Mouse (Mus musculus) heart, embryonic 11.5 days (tissue): ENCODE results near the gene Ice2. TPM values are rescaled to one million over a fixed set of nuclear protein-coding genes. Genes with fewer than 3 reads are reported as not detected.

ENCODE experiments used
- ATAC-seq: fragments of 200-750 bp; cut with Nextera tagmentation; replicated peaks from 2 replicates; pipeline ENCODE4 v1.8.0; 2017; ENCODE audit warnings: moderate library complexity; ENCODE audit not compliant: insufficient number of reproducible peaks, low FRiP score, low TSS enrichment
- H3K27ac ChIP-seq: fragments of 300-500 bp; sonication (generic); 2 replicates; pipeline ENCODE4 v1.5.1; 2014; ENCODE audit warnings: mild to moderate bottlenecking, low read depth, low read length
- H3K27me3 ChIP-seq: fragments of 300-500 bp; sonication (generic); 2 replicates; pipeline ENCODE4 v1.6.1; 2014; ENCODE audit warnings: mild to moderate bottlenecking, low read length, mixed read lengths; ENCODE audit not compliant: control insufficient read depth, insufficient read depth
- H3K36me3 ChIP-seq: fragments of 300-500 bp; sonication (generic); 2 replicates; pipeline ENCODE4 v1.6.1; 2014; ENCODE audit warnings: mild to moderate bottlenecking, low read length, moderate library complexity, mixed read lengths; ENCODE audit not compliant: control insufficient read depth, insufficient read depth
- H3K4me1 ChIP-seq: fragments of 300-500 bp; sonication (generic); 2 replicates; pipeline ENCODE4 v1.6.1; 2014; ENCODE audit warnings: low read length; ENCODE audit not compliant: control insufficient read depth, insufficient read depth
- H3K4me2 ChIP-seq: fragments of 300-500 bp; sonication (generic); 2 replicates; pipeline ENCODE4 v1.6.1; 2014; ENCODE audit warnings: mild to moderate bottlenecking, moderate library complexity
- H3K4me3 ChIP-seq: fragments of 300-500 bp; sonication (generic); 2 replicates; pipeline ENCODE4 v1.5.1; 2014; ENCODE audit warnings: low read depth, low read length
- H3K9ac ChIP-seq: fragments of 300-500 bp; sonication (generic); 2 replicates; pipeline ENCODE4 v1.6.1; 2014; ENCODE audit warnings: mild to moderate bottlenecking, low read depth, low read length, moderate library complexity
- H3K9me3 ChIP-seq: fragments of 300-500 bp; sonication (generic); replicated peaks from 2 replicates; pipeline ENCODE4 v1.6.1; 2016; ENCODE audit warnings: low read length; ENCODE audit not compliant: control insufficient read depth
- WGBS: fragments of 180-500 bp; shearing (Covaris S2); extraction: QIAGEN DNeasy Blood & Tissue Kit; methylation state at CpG from one replicate; pipeline ENCODE4 v1.1.7; 2014; ENCODE audit not compliant: insufficient replicate concordance; 5-methylcytosine and 5-hydroxymethylcytosine counted together
- polyA plus RNA-seq: library from polyadenylated mRNA; unstranded; fragments of >200 nt; fragmentation: Nextera tagmentation; extraction: Ambion mirVana; gene quantifications from 2 replicates; pipeline ENCODE4 v1.2.1, GENCODE M21; 2014

Gene Ice2
- polyA plus RNA-seq = 14.5 and 15.6 TPM in 2 replicates

DNA sequence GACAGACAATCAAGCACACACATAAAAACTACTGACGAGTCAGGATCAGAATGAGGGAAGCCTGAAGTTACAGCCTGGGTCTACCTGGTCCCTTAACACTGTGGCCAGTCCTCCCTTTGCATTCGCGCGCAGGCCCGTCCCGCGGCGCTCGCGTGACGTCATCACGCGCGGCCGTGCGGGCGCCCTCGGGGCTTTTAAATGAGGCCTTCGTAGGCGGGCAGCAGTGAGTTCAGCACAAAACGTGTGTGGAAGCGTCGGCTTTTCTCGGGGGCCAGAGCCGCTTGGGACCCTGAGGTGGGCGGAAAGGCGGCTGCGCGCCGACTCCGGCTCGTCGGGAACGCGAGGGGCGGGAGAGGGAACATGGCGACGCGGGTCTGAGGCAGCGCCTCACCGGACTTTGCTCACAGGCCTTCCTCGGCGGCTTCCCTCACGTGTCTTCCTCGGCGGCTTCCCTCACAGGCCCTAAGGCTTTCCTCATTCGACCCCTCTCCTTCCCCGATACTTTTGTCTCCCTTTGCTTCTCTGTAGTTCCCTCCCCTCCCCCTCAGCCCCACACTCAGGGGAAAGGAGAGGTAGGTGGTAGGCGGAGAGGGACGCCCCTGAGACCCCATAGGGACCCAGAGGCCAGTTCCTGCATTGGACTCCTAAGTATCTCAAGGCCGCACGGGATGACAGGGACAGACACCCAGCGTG, at the start of gene Ice2:
Ice2 (plus strand) TSS at position 147 of the 693 bp plus-strand sequence.
- under 1% methylated on average over 52 of the region's 53 CpGs for WGBS

DNA sequence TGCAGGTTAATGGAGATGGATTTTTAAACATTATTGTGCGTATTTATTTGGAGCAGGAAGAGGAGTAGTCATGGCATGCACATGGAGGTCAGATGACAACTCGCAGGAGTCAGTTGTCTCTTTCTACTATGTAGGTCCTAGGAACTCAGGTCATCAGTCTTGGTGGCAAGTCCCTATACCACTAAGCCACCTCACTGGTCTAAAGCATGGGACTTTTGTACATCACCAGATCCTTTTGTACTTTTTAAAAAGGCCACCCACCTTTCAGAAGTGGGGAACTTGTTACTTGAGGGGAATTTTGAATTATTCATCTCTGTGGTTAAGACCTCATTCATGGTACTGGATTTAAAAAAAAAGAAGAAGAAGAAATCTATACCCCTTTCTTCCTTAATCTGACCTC, 48.2 kb upstream of the Ice2 start:
- WGBS = 80% methylated on average over 2 of the region's 2 CpGs
- Histone ChIP-seq H3K36me3 (no peaks in the 10 kb centered on the region), H3K4me3 (no peak overlapping the region), H3K27me3 (no peaks in the 10 kb centered on the region), H3K27ac (no peak overlapping the region), H3K9me3 (no peaks in the 10 kb centered on the region), H3K4me1 (peaks cover 7% of the 10 kb centered on the region; the same call in 1 of the 2 replicates), H3K9ac (no peak overlapping the region), H3K4me2 (no peak overlapping the region)
- no peak for ATAC-seq

More for the DNA sequence above, at the start of gene Ice2:
- peak; percentile 83 for ATAC-seq
- H3K4me2 ChIP-seq = peak within 1 kb of the TSS; percentile 88
- H3K4me3 ChIP-seq = peak within 1 kb of the TSS; percentile 82
- no peaks in the 10 kb centered on the region for H3K9me3 ChIP-seq
- no peaks in the 10 kb centered on the region for H3K27me3 ChIP-seq
- no peaks in the 10 kb centered on the region for H3K36me3 ChIP-seq
- H3K4me1 ChIP-seq = no peaks in the 10 kb centered on the region; the same call in 1 of the 2 replicates
- H3K27ac ChIP-seq = peak within 1 kb of the TSS; percentile 96
- H3K9ac ChIP-seq = peak within 1 kb of the TSS; percentile 98

DNA sequence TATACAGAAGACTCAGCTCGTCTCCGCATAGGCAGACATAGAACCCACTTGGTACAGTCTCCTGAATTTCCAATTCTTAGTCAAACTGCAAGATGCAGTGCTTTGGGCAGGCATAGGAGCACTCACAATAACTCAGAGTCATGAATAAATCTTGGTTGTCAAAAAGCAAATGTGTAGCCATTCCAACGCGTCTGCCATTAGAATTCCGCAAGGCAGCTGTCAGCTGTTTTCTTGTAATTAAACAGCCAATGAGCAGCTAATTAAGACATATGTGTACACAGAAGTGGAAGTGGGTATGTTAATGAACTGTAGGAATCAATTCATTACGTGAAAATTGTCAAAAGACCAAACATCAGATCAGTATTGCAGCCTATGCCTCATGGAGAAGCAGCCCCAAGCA, 43.5 kb upstream of the Ice2 start:
- Histone ChIP-seq H3K4me1 (no peaks in the 10 kb centered on the region), H3K9me3 (no peaks in the 10 kb centered on the region), H3K36me3 (no peaks in the 10 kb centered on the region), H3K4me3 (no peak overlapping the region), H3K4me2 (no peak overlapping the region), H3K27ac (no peak overlapping the region), H3K9ac (no peak overlapping the region), H3K27me3 (no peaks in the 10 kb centered on the region)
- no peak for ATAC-seq
- 86% methylated on average over 6 of the region's 6 CpGs for WGBS

DNA sequence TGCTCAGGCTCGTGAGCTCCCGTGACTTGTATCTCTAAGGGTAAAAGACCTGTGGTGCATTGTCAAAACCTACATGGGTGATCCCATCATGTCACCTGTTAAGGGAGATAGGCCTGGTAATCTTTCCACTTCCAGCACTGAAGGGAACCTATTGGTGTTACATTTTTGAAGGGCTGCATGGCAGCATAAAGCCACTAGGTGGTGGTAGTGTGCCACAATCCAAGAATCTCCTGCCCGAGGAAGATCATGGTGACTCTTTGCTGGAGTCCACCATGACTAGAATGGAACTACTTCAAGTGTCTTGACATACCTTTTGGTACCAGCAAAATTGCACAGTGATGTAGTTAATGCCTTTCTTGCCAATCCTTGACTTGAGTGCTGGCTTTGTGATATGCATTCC, 39.9 kb upstream of the Ice2 start:
- 32% methylated on average over 3 of the region's 3 CpGs for WGBS
- no peak for ATAC-seq

DNA sequence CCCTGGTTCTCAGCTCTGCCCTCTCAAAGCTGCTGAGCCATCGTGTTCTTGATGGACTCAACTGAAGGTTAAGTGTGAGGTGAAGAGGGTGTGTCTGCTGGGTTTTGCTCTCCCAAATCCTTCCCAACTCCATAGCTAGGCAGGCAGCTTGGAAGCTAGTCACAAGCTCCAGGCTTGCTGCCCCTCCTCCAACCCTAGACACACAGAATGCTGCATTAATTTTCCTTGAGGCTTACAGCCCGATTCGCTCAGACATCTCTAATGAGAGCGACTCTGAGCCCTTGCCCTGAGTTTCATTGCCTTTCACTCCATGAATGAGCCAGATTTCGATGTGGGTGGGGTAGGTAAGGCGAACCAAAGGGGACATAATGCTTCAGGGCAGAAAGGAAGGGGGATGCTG, 38.9 kb upstream of the Ice2 start:
- no peak overlapping the region for H3K4me3 ChIP-seq
- no peaks in the 10 kb centered on the region for H3K27me3 ChIP-seq
- WGBS = 78% methylated on average over 6 of the region's 6 CpGs
- no peak overlapping the region for H3K9ac ChIP-seq
- no peaks in the 10 kb centered on the region for H3K36me3 ChIP-seq
- H3K4me2 ChIP-seq = no peak overlapping the region
- no peak for ATAC-seq
- no peaks in the 10 kb centered on the region for H3K4me1 ChIP-seq
- H3K27ac ChIP-seq = no peak overlapping the region
- H3K9me3 ChIP-seq = no peaks in the 10 kb centered on the region

More for the DNA sequence above, 39.9 kb upstream of the Ice2 start:
- Histone ChIP-seq H3K27me3 (no peaks in the 10 kb centered on the region), H3K9me3 (no peaks in the 10 kb centered on the region), H3K36me3 (no peaks in the 10 kb centered on the region), H3K27ac (no peak overlapping the region), H3K9ac (no peak overlapping the region), H3K4me3 (no peak overlapping the region), H3K4me1 (no peaks in the 10 kb centered on the region), H3K4me2 (no peak overlapping the region)

DNA sequence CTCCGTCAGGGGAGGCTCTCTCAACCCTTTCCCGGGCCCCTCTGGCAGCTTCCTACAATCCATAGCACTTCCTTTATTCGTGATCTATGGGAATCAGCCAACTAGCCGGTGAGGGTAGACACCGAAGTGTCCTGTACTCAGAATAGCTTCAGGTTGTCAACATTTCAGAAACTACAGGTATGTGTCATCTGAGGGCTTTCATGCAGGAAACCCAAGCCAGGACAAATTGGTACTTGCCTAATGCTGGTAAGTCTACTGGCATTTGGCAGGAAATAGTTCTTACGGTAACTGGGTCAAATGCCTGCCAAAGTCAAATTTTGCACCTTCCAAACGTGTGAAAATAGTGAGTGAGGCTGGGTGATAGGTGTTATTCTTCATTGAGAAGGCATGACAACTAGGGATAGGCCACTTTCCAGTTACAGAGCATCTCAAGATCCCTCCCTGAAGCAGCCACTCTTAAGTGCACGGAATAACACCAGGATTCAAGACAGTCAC, 35.7 kb upstream of the Ice2 start:
- H3K9me3 ChIP-seq = no peaks in the 10 kb centered on the region
- H3K4me3 ChIP-seq = no peak overlapping the region
- no peak overlapping the region for H3K9ac ChIP-seq
- no peak overlapping the region for H3K27ac ChIP-seq
- no peaks in the 10 kb centered on the region for H3K4me1 ChIP-seq
- 82% methylated on average over 8 of the region's 8 CpGs for WGBS
- H3K4me2 ChIP-seq = no peak overlapping the region
- H3K36me3 ChIP-seq = no peaks in the 10 kb centered on the region
- ATAC-seq = no peak
- H3K27me3 ChIP-seq = no peaks in the 10 kb centered on the region

DNA sequence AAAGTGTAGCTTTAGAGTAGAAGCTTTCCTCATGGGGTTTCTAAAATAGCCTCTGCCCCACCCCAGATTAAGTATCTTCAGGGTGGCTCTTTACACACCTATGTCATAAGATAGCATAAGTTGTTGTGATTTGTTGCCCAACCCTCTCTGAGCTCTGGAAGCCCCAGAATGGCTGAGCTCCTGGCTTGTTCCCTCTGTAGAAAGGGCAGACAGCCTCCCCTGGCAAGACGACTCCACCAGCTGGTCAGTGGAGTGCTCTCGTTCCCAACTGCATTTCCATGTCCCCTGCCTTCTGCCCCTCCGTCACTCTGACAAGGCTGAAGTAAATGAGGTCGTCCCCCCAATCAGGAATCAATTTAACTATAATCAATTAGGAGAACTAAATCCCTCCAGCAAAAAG, 34.9 kb upstream of the Ice2 start:
- Histone ChIP-seq H3K27me3 (no peaks in the 10 kb centered on the region), H3K36me3 (no peaks in the 10 kb centered on the region), H3K4me1 (no peaks in the 10 kb centered on the region), H3K27ac (no peak overlapping the region), H3K4me3 (no peak overlapping the region), H3K4me2 (no peak overlapping the region), H3K9me3 (no peaks in the 10 kb centered on the region), H3K9ac (no peak overlapping the region)
- 44% methylated on average over 4 of the region's 4 CpGs for WGBS
- ATAC-seq = no peak

DNA sequence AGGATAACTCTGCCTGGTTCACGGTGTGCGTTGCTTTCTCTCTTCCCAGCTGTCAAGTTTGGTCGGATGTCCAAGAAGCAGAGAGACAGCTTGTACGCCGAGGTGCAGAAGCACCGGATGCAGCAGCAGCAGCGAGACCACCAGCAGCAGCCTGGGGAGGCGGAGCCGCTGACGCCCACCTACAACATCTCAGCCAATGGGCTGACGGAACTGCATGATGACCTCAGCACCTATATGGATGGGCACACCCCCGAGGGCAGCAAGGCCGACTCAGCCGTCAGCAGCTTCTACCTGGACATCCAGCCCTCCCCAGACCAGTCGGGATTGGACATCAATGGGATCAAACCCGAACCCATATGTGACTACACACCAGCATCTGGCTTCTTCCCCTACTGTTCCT, 33.6 kb upstream of the Ice2 start:
- H3K9me3 ChIP-seq = no peaks in the 10 kb centered on the region
- H3K36me3 ChIP-seq = no peaks in the 10 kb centered on the region
- WGBS = 59% methylated on average over 16 of the region's 16 CpGs
- no peak for ATAC-seq
- H3K4me2 ChIP-seq = peak overlapping the region; percentile 17; the same call in 1 of the 2 replicates
- H3K27ac ChIP-seq = no peak overlapping the region
- no peak overlapping the region for H3K9ac ChIP-seq
- H3K27me3 ChIP-seq = no peaks in the 10 kb centered on the region
- H3K4me3 ChIP-seq = no peak overlapping the region
- no peaks in the 10 kb centered on the region for H3K4me1 ChIP-seq

DNA sequence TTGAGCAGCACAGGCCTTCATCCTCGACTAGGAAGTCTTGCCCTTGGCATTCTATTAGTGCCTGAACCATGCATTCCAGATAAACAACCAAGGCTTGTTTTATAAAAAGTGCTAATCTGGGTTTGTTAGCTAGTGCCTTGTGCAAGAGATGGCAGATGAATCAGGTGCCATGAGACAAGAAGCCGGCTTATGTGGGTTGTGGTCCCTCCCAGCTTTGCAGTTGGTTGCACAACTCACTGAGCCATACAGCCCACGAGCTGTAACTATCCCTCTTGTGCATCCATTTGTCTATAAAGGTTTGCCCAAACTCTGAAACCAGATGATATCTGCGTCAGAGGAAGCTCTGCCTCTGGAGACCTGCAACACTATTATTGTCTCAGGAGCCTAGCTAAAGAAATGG, 30.7 kb upstream of the Ice2 start:
- Histone ChIP-seq H3K9me3 (no peaks in the 10 kb centered on the region), H3K27me3 (no peaks in the 10 kb centered on the region), H3K4me2 (no peak overlapping the region), H3K27ac (no peak overlapping the region), H3K4me3 (no peak overlapping the region), H3K4me1 (no peaks in the 10 kb centered on the region), H3K36me3 (no peaks in the 10 kb centered on the region), H3K9ac (no peak overlapping the region)
- ATAC-seq = no peak
- 73% methylated on average over 4 of the region's 4 CpGs for WGBS
